Mouse (Mus musculus) MEL (cell line): Measurements from ENCODE around the gene Rnf212b. TPM values are rescaled to one million over a fixed set of nuclear protein-coding genes. Genes with fewer than 3 reads are reported as not detected.

Experiments
- DNase-seq: peaks from one replicate; pipeline ENCODE4 v3.0.0; 2011; ENCODE audit warnings: low read depth, low spot score
- H3K27ac ChIP-seq: 2 replicates; pipeline ENCODE4 v1.5.1; 2012; ENCODE audit warnings: low read depth, mild to moderate bottlenecking, control low read depth, low read length, moderate library complexity; ENCODE audit not compliant: control insufficient read depth
- H3K27me3 ChIP-seq, 2 experiments: fragments of 150-350 bp in 1 of 2; sonication (generic) in 1 of 2; 2 replicates each; pipeline ENCODE4 v1.6.1; 2012; ENCODE audit warnings: low read length in 2 of 2, mild to moderate bottlenecking in 2 of 2, improper control_type of control experiment in 1 of 2, moderate library complexity in 1 of 2; ENCODE audit not compliant: insufficient read depth in 2 of 2, control insufficient read depth in 1 of 2
- H3K36me3 ChIP-seq, 2 experiments: 2 replicates each; pipeline ENCODE4 v1.6.1; 2012 to 2014; ENCODE audit warnings: low read length in 2 of 2, improper control_type of control experiment in 1 of 2, inconsistent platforms in 1 of 2, mild to moderate bottlenecking in 1 of 2; ENCODE audit not compliant: insufficient read depth in 2 of 2, control insufficient read depth in 1 of 2
- H3K4me1 ChIP-seq, 2 experiments: fragments of 150-350 bp in 1 of 2; sonication (generic) in 1 of 2; 2 replicates each; pipeline ENCODE4 v1.6.1; 2012; ENCODE audit warnings: low read length in 2 of 2, improper control_type of control experiment in 1 of 2, mild to moderate bottlenecking in 1 of 2; ENCODE audit not compliant: insufficient read depth in 2 of 2, control insufficient read depth in 1 of 2
- H3K4me3 ChIP-seq, 2 experiments: fragments of 150-350 bp in 1 of 2; sonication (generic) in 1 of 2; 2 replicates each; pipeline ENCODE4 v1.5.1; 2012; ENCODE audit warnings: low read depth in 2 of 2, low read length in 2 of 2, mild to moderate bottlenecking in 2 of 2, moderate library complexity in 2 of 2, control low read depth in 1 of 2, improper control_type of control experiment in 1 of 2; ENCODE audit not compliant: control insufficient read depth in 1 of 2, insufficient read depth in 1 of 2
- H3K79me2 ChIP-seq: 2 replicates; pipeline ENCODE4 v1.6.1; 2012; ENCODE audit warnings: mild to moderate bottlenecking, low read length, moderate library complexity; ENCODE audit not compliant: control insufficient read depth, poor library complexity, insufficient read depth
- H3K9ac ChIP-seq: 2 replicates; pipeline ENCODE4 v1.6.1; 2012; ENCODE audit warnings: low read depth, mild to moderate bottlenecking, control low read depth, low read length, moderate library complexity; ENCODE audit not compliant: control insufficient read depth, poor library complexity, severe bottlenecking
- H3K9me3 ChIP-seq: fragments of 150-350 bp; sonication (generic); replicated peaks from 2 replicates; pipeline ENCODE4 v1.6.1; 2012; ENCODE audit warnings: mild to moderate bottlenecking, low read length, improper control_type of control experiment, moderate library complexity; ENCODE audit not compliant: insufficient read depth
- BHLHE40 ChIP-seq: IDR thresholded peaks from 2 replicates; pipeline ENCODE4 v1.6.1; 2012; ENCODE audit warnings: low read depth, mild to moderate bottlenecking, inconsistent platforms, low read length, improper control_type of control experiment, borderline replicate concordance
- CHD1 ChIP-seq: IDR thresholded peaks from 2 replicates; pipeline ENCODE4 v1.6.1; 2012; ENCODE audit warnings: low read depth, mild to moderate bottlenecking, inconsistent platforms, low read length, improper control_type of control experiment
- CTCF ChIP-seq, 3 experiments: IDR thresholded peaks in 2 of 3; conservative IDR thresholded peaks in 1 of 3; 2 replicates each; pipeline ENCODE4 v1.5.1; 2011 to 2012; ENCODE audit warnings: low read length in 3 of 3, low read depth in 2 of 3, mild to moderate bottlenecking in 2 of 3, improper control_type of control experiment in 1 of 3, inconsistent platforms in 1 of 3, mixed read lengths in 1 of 3, moderate library complexity in 1 of 3; ENCODE audit not compliant: control insufficient read depth in 1 of 3, insufficient read depth in 1 of 3, poor library complexity in 1 of 3, severe bottlenecking in 1 of 3
- E2F4 ChIP-seq: IDR thresholded peaks from 2 replicates; pipeline ENCODE4 v1.6.1; 2011; ENCODE audit warnings: low read depth, low read length, improper control_type of control experiment, borderline replicate concordance
- ELF1 ChIP-seq: IDR thresholded peaks from 2 replicates; pipeline ENCODE4 v1.6.1; 2014; ENCODE audit warnings: low read depth, mild to moderate bottlenecking, inconsistent platforms, low read length, improper control_type of control experiment, moderate library complexity
- EP300 ChIP-seq, 2 experiments: IDR thresholded peaks; 2 replicates each; pipeline ENCODE4 v1.6.1; 2011; ENCODE audit warnings: improper control_type of control experiment in 2 of 2, low read length in 2 of 2, low read depth in 1 of 2, mild to moderate bottlenecking in 1 of 2
- ETS1 ChIP-seq: IDR thresholded peaks from 2 replicates; pipeline ENCODE4 v1.6.1; 2012; ENCODE audit warnings: low read depth, mild to moderate bottlenecking, inconsistent platforms, low read length, improper control_type of control experiment, moderate library complexity
- HCFC1 ChIP-seq: IDR thresholded peaks from 2 replicates; pipeline ENCODE4 v1.6.1; 2012; ENCODE audit warnings: low read depth, mild to moderate bottlenecking, inconsistent platforms, low read length, improper control_type of control experiment, moderate library complexity
- KAT2A ChIP-seq: conservative IDR thresholded peaks from 2 replicates; pipeline ENCODE4 v1.6.1; 2012; ENCODE audit warnings: low read depth, low read length, improper control_type of control experiment, inconsistent platforms
- MAZ ChIP-seq: IDR thresholded peaks from 2 replicates; pipeline ENCODE4 v1.6.1; 2012; ENCODE audit warnings: low read depth, mild to moderate bottlenecking, inconsistent platforms, low read length, improper control_type of control experiment
- MYB ChIP-seq: IDR thresholded peaks from 2 replicates; pipeline ENCODE4 v1.6.1; 2011; ENCODE audit warnings: mild to moderate bottlenecking, low read depth, low read length, improper control_type of control experiment
- MYC ChIP-seq: IDR thresholded peaks from 2 replicates; pipeline ENCODE4 v1.6.1; 2011; ENCODE audit warnings: low read depth, mild to moderate bottlenecking, low read length, improper control_type of control experiment, moderate library complexity
- RAD21 ChIP-seq: IDR thresholded peaks from 2 replicates; pipeline ENCODE4 v1.6.1; 2011; ENCODE audit warnings: mild to moderate bottlenecking, low read depth, low read length, improper control_type of control experiment
- SIN3A ChIP-seq: IDR thresholded peaks from 2 replicates; pipeline ENCODE4 v1.6.1; 2012; ENCODE audit warnings: low read length, improper control_type of control experiment, inconsistent platforms
- TBP ChIP-seq: IDR thresholded peaks from 2 replicates; pipeline ENCODE4 v1.8.0; 2011; ENCODE audit warnings: low read depth, low read length, improper control_type of control experiment
- TCF12 ChIP-seq: IDR thresholded peaks from 2 replicates; pipeline ENCODE4 v1.6.1; 2014; ENCODE audit warnings: low read depth, mild to moderate bottlenecking, inconsistent platforms, low read length, improper control_type of control experiment, moderate library complexity
- ZC3H11A ChIP-seq: IDR thresholded peaks from 2 replicates; pipeline ENCODE4 v1.6.1; 2012; ENCODE audit warnings: low read depth, mild to moderate bottlenecking, inconsistent platforms, low read length, improper control_type of control experiment
- ZNF384 ChIP-seq: IDR thresholded peaks from 2 replicates; pipeline ENCODE4 v1.6.1; 2012; ENCODE audit warnings: low read depth, mild to moderate bottlenecking, inconsistent platforms, low read length, improper control_type of control experiment
- polyA plus RNA-seq, 2 experiments: library from polyadenylated mRNA; stranded (reverse) in 1 of 2; unstranded in 1 of 2; fragments of >175 nt in 1 of 2; fragments of >200 nt in 1 of 2; gene quantifications; 2 replicates each; pipeline versions ENCODE4 v1.2.1 to v1.2.4; 2012; ENCODE audit warnings: low replicate concordance in 2 of 2, low read depth in 1 of 2; ENCODE audit not compliant: insufficient read length in 2 of 2, insufficient read depth in 1 of 2, missing spikeins in 1 of 2
- total RNA-seq: library from RNA; depleted of rRNA; stranded (reverse); fragments of 300-350 nt; gene quantifications from 2 replicates; pipeline ENCODE4 v1.2.3, GENCODE M21; 2012

The Rnf212b gene
- total and polyA plus RNA-seq, 3 experiments = not detected

- Histone ChIP-seq H3K9ac (peak overlapping the region; percentile 23; the same call in 1 of the 2 replicates), H3K36me3 (peaks cover 0 to 21% of the 10 kb centered on the region in 2 experiments; a peak in 2 of 4 replicates), H3K79me2 (no peaks in the 10 kb centered on the region; the same call in 1 of the 2 replicates), H3K27ac (peak overlapping the region; percentile 39; the same call in 1 of the 2 replicates), H3K9me3 (no peaks in the 10 kb centered on the region), H3K27me3 (no peaks in the 10 kb centered on the region), H3K4me1 (peaks cover 19 to 27% of the 10 kb centered on the region in 2 experiments), H3K4me3 (peak overlapping the region; percentile 3 to 4; a peak in 1 of 4 replicates)
- TF ChIP-seq SIN3A (peak; percentile 50; the same call in 1 of the 2 replicates), ZC3H11A (no peak), EP300 (IDR thresholded peaks at IDR 0.05; ENCODE audit: low read depth in 1 of 2, low read length in 2 of 2) (0 out of 4 replicates have a peak, but pooled peaks of 1 of the 2 experiments have one; percentile 26), MYC (peak; percentile 37; the same call in 1 of the 2 replicates), ZNF384 (peak; percentile 93), TBP (no peak), ELF1 (peak; percentile 70), HCFC1 (0 out of 2 replicates have a peak, but pooled peaks have one; percentile 28)
- DNase-seq = peak; percentile 51
Observed at GRCm38 (mm10) chr14:54866268-54866667, 52.3 kb downstream of the Rnf212b start.

- Histone ChIP-seq H3K36me3 (peaks cover 0 to 21% of the 10 kb centered on the region in 2 experiments; a peak in 2 of 4 replicates), H3K79me2 (no peaks in the 10 kb centered on the region; the same call in 1 of the 2 replicates), H3K27ac (peak overlapping the region; percentile 39; the same call in 1 of the 2 replicates), H3K9ac (no peak overlapping the region), H3K4me1 (peaks cover 19 to 27% of the 10 kb centered on the region in 2 experiments), H3K27me3 (no peaks in the 10 kb centered on the region), H3K4me3 (no peak overlapping the region; a peak in 1 of 4 replicates)
- peak; percentile 66 for DNase-seq
- TF ChIP-seq ETS1 (no peak), CTCF (IDR thresholded peaks at IDR 0.05 in 2 of 3, conservative IDR thresholded peaks at IDR 0.05 in 1 of 3; ENCODE audit: control insufficient read depth in 1 of 3, insufficient read depth in 1 of 3, low read depth in 2 of 3, low read length in 3 of 3, poor library complexity in 1 of 3, severe bottlenecking in 1 of 3) (peak; percentile 70 to 95 (median 84))
- TF ChIP-seq, all 39 proteins: peak for 1
- H3K9me3 ChIP-seq = no peaks in the 10 kb centered on the region
Observed at GRCm38 (mm10) chr14:54866936-54867335, 53.0 kb downstream of the Rnf212b start.

- no peak overlapping the region for H3K27ac ChIP-seq
- peaks cover 0 to 21% of the 10 kb centered on the region in 2 experiments; a peak in 2 of 4 replicates for H3K36me3 ChIP-seq
- no peak overlapping the region for H3K4me3 ChIP-seq
- H3K79me2 ChIP-seq = no peaks in the 10 kb centered on the region; the same call in 1 of the 2 replicates
- peak; percentile 54 for DNase-seq
- H3K27me3 ChIP-seq = no peaks in the 10 kb centered on the region
- TF ChIP-seq ZNF384 = no peak
- no peak for TF ChIP-seq MYB
- no peak for TF ChIP-seq TCF12
- TF ChIP-seq E2F4 = no peak
- no peak for TF ChIP-seq RAD21
- no peak for TF ChIP-seq CHD1
- TF ChIP-seq MAZ = no peak
- no peak for TF ChIP-seq BHLHE40
- no peak for TF ChIP-seq KAT2A
- TF ChIP-seq SIN3A = no peak
- H3K9ac ChIP-seq = no peak overlapping the region
- no peaks in the 10 kb centered on the region for H3K9me3 ChIP-seq
- H3K4me1 ChIP-seq = peaks cover 19 to 27% of the 10 kb centered on the region in 2 experiments
Observed at GRCm38 (mm10) chr14:54868026-54868425, 54.1 kb downstream of the Rnf212b start.
